Mouse (Mus musculus): ENCODE measurements around the gene Dynlt1c.
A peak's percentile ranks its signal among the peaks of the same experiment; 100 is the strongest.
"Not testable (repeated sequence)": the region's sequence is repeated elsewhere in the genome, so short reads cannot be mapped to it uniquely, and the experiment has no call there.

Dynlt1c gene

DNA sequence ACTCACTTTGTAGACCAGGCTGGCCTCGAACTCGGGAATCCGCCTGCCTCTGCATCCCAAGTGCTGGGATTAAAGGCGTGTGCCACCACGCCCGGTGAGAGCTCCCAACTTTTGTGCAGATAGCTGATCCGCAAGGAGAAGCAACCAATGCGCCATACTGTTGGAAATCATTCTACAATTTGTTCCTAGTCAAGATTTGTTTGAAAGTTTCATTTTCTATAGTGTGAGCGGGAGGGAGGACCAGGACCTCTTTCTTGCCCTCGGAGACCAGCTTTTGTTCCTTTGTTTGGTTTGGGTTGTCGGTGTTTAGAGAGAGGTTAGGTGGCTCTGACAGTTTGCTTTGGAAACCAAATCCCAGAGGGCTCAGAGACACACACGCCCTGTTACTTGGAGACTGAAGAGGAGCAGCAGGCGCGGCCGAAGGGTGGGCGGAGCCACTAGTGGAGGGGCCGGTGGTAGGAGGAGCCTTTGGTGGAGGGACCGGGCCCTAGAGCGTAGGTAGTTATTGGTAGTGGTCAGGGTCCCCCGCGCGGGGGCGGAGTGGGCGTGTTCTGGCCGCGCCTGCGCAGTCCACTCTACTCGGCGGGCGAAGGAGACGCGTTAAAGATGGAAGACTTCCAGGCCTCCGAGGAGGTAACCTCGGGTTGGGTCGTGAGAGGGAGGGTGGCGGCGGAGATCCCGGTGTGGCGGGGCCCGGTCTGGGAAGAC, at the start of gene Dynlt1c:
Dynlt1c (plus strand) TSS at position 468 of the 708 bp plus-strand sequence.
- DNase-seq, result peak; percentile 89

DNA sequence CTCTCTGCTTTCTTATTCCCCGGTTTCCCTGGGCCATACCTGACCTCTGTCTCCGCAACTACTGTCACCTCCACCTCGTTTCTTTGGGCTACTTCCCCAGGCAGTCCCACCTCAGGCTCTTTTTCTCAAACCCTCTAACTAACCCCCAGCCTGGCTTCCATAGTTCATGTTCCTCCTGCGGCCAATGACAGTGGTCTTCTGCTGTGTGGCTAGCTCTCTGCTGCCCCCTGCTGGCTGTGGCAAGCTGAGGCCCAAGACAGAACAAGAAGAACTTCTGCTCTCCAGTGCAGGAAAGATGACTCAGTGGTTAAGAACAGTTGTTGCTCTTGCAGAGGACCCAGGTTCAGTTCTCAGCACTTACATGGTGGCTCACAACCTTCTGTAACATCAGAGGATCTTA, 47.7 kb upstream of the Dynlt1c start:
- not testable (repeated sequence) for DNase-seq

DNA sequence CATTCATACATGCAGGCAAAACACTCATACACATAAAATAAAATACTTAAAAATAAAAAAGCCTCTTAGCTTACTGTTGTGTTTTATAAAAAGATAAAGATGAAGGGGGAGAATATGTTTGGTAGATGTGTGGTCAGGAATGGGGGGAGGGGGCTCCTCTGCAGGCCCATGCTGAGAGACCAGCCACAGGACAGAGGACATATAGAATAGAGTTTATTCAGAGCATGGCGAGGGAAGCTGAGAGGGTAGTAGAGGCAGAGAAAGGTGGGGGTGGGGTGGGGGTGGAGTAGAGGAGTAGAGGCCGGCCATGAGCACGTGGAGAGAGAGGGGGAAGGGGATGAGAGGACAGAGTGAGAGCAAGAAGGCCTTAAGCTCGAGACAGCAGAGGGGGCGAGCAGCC, 47.2 kb upstream of the Dynlt1c start:
- not testable (repeated sequence) for DNase-seq

DNA sequence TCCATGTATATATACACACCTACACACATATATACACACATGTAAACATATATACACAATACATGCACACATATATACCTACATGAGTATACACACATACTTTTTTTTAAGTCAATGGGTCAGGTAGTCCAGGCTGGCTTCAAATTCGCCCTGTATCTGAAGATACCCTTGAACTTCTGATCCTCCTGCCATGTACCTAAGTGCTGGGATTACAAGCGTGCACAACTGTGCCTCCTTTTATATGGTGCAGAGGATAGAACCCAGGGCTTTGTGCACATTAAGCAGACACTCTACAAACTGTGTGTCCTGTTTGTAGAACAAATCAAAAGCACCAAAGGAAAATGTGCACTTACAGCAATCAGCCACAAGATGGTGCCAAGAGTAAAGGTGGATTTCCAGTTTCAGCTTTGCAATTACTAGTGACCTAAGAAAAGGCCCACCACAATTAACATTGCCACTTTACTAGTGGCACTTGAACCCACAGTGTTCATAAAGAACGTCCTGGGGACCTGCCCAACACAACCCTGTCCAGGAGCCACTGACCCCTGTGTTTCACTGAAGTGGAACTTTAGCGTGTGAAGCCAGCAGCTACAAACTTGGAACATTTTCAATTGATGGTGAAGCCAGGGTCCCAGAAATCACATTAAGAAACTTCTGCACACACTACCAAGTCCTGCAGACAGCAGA, 41.9 kb upstream of the Dynlt1c start:
- DNase-seq, result not testable (repeated sequence)

DNA sequence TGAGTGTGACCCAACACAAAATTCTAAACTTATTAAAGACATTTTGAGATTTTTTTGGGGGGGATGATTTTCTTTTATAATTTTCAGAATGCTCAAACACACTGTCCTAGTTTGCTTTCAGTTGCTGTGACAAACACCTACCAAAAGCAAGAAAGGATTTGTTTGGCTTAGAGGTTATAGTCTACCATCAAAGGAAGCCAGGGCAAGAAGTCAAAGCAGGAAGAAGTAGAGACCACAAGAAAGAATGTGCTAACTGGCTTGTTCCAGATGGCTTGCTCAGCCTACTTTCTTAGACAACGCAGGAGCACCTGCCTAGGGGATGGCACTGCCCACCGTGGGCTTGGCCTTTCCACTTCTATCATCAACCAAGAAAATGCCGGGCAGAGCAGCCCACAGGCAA, 36.6 kb upstream of the Dynlt1c start:
- not testable (repeated sequence) for DNase-seq

DNA sequence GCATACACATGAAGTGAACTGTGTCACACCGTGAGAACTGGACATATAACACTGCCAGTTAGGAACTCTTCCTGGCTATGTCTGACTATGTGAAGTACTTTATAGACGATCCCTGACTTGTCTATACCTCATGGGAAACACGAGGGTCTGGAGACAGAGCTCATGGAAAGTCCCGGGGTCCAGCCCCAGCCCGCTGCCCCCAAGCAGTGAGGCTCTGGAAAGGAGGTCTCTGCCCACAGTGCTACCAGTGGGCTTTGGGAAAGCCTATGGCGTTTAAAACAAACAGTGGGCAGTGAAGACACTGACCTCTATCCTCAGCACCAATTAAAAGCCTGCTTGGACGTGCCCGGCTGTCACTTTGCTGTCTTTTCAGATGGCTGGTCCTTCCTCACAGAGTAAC, 33.6 kb upstream of the Dynlt1c start:
- DNase-seq, result not testable (repeated sequence)

DNA sequence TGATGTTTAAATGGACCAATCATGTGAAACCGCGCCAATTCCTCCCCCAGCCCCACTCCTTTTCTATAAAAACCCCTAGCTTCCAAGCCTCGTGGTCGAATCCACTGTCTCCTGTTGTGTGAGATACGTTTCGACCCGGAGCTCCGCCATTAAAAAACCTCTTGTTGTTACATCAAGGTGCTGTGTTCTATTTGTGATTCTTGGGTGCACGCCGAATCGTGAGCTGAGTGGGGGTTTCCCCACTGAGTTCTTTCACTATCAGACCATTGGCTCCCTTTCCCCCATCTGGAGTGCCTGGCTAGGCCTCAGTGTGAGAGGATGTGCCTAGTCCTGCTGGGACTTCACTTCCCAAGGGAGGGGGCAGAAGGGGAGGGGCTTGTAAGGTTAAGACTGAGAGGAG, 30.2 kb upstream of the Dynlt1c start:
- not testable (repeated sequence) for DNase-seq

DNA sequence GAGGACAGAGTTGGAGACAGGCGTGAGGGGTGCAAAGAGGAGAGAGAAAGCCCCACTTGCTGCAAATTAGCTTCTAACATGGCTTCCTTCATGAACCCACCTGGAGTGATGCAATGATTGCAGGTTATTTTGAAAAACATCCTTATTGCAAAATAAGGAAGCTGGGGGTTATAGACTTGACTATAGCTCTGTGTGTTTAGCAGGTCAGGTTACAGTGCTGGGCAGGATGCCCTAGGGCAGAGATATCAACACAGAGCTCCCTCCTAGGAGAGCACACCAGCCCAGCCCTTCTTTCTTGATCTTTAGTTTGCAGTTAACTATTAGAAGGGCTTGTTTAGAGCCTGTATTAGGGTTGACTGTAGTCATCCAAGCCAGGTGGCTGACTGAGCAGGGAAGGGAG, 29.3 kb upstream of the Dynlt1c start:
- peak; percentile 2 for DNase-seq

DNA sequence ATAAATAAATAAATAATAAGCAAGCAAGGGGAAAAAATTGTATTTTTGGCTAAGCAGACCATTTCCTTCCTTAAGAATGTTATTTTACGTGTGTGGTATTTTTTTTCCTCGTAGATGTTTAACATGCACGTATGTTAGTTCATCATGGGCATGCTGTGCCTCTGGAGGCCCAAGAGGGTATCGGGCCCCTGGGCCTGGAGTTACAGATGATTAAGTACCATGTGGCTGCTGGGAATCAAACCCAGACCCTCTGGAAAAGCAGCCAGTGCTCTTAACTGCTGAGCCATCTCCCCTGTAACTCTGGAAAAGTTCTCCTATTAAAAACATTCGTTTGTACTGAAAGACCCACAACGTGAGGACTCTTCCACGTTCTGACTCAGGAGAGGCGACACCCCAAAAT, 26.1 kb upstream of the Dynlt1c start:
- not testable (repeated sequence) for DNase-seq

DNA sequence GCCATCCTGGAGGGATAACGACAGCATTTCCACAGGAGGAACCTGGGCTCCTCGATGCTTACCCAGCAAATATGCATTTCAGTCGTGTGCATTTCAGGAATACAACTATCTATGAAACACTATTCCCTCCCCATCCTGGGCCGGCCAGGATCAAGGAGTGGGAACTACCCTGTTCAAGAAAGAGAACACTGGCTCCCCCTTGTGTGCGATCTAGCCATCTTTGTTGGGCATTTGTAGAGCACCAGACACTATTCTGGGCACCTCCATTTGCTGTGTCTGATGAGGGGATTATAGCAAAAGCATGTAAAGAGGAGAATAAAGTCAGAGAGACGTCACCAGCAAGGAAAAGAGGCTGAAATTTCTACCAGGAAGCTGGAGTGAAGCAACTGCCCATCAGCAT, 12.8 kb upstream of the Dynlt1c start:
- DNase-seq, result not testable (repeated sequence)

DNA sequence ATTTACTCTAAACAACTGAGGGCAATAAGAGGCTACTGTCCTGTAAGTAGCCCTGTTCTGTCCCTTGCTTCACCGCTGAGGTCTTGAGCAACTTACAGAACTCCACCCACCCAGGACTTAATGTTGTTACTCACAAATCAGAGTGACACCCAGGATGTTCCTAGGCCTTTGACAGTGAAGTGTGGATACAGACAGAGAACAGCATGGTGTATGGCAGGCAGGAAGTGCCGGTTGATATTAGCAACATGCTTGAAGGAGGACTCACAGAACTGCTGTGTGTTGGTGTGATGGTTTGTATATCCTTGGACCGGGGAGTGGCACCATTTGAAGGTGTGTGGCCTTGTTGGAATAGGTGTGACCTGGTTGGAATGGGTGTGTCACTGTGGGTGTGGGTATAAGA, 9.4 kb upstream of the Dynlt1c start:
- DNase-seq, result not testable (repeated sequence)

DNA sequence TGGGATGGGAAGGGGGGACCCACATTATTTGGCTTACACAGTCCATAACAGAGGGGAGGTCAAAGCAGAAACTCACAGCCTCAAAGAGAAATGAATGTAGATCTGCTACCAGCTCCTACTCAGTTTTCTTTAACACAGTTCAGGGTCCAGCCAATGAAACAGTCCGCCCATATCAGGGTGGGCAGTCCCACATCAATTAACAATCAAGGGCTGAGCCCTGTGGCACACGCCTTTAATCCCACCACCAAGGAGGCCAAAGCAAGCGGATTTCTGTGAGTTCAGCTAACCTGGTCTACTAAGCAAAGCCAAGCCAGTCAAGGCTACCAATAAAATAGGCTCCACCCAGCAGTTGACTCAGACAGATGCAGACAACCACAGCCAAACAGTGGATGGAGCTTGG, 7.6 kb upstream of the Dynlt1c start:
- not testable (repeated sequence) for DNase-seq

DNA sequence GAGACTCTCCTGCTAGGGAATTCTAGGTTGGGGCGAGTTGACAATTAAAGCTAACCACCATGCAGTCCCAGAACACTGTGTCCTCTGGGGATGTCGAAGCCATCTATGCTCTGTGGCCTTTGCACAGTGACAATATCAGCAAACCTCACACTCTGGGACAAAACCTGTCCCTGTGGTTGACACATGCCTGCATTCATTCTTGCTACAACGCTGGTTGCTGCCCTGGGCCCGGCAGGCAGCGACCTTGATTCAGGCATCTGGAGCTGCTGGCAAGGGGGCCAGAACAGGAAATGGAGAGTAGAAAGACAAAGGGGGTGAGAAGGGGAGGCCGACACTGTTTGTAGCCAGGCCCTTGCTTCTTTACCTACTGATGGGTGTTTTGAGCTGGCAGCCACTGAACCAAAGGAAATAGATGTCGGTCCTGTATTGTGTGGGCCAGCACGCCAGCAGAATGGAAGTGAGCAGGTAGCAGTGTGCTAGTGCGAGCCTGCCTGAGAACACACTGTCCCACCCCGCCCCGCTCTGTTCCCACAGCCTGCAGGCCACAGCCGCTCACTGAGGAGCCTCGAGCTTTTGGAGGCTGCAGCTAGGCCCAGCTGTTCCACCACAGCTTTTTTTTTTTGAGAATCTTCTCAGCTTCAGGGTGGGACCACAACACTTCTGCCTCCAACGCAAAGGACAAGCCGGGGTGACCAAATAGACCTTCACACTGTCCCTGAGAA, 5.5 kb upstream of the Dynlt1c start:
- not testable (repeated sequence) for DNase-seq

DNA sequence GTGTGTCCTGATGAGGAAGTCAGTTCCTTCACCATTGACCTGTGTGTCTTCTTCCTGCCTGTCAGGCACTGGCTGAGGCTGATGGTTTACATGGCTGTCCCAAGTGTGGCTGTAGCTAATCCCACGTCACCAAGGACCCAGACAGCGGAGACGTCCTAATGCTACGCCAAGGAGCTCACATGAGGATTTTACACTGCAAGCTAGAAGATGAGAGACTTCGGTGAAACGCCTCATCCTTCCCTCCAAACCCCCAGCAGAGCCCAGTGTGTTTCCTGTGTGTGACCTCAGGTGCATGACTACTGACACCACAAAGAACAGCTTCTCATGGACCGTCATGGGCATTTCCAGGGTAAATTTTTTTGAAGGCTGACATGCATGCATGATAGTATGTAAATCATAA, 3.1 kb upstream of the Dynlt1c start:
- not testable (repeated sequence) for DNase-seq

DNA sequence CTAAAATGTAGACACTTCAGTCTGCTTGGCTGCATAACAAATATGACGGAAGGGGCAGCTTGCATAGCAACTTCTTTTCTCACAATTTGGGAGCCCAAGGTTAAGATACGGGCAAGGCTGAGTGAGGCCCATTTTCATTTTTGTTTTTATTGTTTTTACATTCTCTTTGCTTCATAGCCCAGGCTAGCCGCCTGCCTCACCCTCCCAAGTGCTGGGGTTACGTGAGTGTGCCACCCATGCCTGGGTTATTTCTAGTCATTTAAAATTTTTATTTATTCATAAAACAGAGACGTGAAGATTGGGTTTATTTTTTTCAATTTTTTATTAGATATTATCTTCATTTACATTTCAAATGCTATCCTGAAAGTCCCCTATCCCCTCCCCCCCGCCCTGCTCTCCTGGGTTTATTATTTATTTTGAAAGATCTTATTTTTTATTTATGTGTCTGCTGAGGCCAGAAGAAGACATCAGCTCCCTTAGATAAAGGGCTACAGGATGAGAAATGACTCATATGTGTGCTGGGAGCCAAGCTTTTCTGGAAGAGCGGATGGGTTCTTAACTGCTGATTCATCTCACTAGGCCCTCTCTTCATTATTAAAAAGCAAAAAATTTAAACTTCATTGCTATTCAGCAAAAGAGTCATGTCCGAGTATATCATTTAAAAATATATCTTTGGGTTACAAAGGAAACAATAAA, 1.1 kb upstream of the Dynlt1c start:
- DNase-seq, result not testable (repeated sequence)

DNA sequence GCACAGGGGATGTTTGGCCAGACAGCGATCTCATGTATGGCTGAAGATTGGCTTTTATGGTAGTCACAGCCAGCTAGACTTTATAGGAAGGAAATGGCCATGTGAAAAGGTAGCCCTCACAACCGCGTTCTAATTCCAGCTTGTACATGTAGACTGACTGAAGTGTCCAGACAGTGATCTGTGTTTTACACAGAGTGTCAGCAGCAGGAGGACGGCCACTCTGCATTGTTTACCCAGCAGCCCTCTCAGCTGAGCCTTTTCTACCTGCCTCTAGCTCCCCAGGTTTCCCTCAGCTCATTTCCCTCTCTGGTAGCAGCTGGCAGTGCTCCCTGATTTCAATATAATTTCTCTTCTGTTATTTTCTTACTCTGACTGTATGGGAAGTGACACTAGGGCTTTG, 734 bp downstream of the Dynlt1c start:
- not testable (repeated sequence) for DNase-seq

DNA sequence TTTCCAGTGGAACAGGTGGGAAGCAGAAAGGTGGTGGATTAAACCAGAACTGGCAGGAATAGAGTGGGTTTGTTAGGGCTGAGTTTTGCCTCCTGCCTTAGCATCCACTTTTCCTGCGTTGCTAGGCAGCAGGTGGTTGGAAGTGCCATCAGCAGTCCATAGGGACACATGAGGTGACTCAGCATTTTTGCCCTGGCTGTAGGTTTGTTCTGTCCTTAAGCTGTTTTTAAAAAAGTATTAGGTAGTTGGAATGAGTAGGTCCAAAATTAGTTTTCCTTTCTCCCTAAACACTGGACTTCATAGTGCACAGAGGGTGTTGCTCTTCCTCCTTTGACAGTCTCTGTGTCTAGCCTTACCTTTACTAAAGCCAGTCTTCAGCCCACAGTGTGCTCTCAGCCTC, 3.9 kb downstream of the Dynlt1c start:
- not testable (repeated sequence) for DNase-seq

DNA sequence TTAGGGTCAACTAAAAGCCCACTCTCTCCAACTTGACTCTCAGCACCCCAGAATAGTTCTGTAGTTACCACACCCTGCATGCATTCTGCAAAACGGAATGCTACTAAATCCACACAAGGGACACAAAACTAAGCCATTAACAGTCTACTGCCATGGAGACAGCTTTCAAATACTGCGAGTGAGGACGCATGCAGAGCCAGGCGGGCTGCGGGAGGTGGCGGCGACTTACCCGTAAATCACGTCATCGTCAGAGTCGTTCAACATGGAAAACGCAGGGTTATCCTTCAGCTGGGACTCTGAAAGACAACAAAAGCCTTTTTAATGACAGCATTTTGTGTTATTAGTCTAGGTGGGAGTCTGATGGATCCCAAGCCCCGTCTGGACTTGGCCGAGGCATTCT, 12.1 kb downstream of the Dynlt1c start:
- DNase-seq, result not testable (repeated sequence)

DNA sequence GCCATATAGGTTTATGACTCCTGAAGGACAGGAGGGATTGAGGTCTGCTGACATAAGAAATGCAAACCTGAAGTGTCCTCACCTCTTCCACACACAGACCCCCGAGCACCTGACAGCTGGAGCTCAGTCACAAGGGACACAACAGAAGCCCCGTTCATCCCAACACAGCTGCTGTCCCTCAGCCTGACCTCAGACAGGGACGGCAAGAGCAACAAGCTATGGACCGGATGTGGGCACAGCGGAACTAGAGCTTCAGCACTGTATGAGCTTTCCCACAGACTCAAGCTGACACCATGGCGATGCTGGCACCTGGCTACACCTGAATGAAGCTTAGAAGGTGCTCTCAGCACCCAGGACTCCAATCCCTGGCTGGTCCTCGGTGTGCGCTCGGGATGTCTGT, 12.8 kb downstream of the Dynlt1c start:
- DNase-seq, result not testable (repeated sequence)

DNA sequence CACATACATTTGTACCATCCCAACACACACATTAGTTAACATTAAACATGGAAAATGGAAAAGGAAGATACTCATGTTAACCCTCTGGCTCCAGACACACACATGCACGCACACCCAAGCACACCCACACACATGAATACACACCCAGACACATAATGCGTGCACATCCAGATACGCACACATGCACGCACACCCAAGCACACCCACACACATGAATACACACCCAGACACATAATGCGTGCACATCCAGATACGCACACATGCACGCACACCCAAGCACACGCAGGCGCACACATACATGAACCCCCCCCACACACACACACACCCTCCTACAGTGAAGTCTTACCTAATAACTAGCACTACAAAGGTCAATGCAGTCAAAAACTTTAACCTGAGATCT, 15.3 kb downstream of the Dynlt1c start:
- not testable (repeated sequence) for DNase-seq

DNA sequence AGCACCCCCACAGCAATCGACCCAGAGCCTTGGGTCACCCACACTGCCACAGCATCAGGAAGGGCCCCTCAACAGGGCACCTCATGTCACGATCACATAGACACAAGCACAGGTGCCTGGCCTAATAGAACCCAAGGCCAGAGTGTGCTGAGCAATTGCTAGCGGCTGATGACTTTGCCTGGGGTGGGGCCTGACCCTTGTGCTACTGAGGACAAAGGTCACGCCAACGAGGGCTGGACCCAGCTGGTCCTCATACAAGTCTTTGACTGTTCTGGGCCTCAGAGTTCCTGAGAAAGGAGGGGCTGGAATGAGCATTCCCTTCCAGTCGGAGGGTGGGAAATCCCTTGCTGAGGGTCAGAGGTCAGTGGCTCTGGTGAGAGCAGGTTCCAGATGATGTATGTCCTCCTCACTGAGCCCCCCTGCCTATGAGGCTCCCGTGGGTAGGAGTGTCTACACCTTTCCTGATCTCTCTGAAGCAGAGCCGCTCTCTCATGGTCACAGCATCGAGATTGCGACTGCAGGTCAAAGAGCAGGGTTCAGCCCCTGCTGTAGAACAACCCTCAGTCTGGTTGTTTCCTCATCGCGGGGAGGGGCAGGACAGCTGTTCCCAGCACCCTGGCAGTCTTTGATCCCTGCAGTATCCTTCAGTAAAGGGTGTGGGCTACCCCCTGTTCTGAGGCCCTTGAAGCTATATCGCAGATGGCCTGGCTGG, 16.4 kb downstream of the Dynlt1c start:
- DNase-seq, result not testable (repeated sequence)

DNA sequence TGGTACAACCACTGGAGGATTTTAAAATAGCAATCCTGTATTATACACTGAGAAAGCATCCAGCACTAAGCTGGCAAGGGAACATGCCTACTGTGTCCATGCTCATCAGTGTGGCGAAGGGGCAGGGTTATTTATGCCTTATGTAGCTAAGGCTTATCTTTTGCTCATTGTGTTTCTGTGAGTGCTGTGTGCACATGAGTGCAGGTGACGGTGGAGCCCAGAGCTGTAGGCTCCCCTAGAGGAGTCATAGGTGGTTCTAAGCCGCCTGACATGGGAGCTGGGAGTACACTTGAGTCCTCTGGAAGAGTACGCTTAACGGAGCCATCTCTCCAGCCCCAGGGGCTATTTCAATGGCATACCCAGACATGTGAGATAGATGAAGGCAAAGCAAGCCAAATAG, 17.8 kb downstream of the Dynlt1c start:
- DNase-seq, result not testable (repeated sequence)
